Mouse (Mus musculus) forelimb bud, embryonic 11.5 days (tissue): ENCODE measurements around the gene Fpgs.
A peak's percentile ranks its signal among the peaks of the same experiment; 100 is the strongest.

Experiments used
- DNase-seq: peaks from one replicate; pipeline ENCODE4 v3.0.0-alpha.2; 2012; ENCODE audit warnings: low read depth, low spot score

The Fpgs gene

GRCm38 (mm10) chr2:32704021-32704421, at the start of gene Fpgs:
Gene Fpgs (minus strand): TSS chr2:32704145.
- DNase-seq, result no peak

DNA sequence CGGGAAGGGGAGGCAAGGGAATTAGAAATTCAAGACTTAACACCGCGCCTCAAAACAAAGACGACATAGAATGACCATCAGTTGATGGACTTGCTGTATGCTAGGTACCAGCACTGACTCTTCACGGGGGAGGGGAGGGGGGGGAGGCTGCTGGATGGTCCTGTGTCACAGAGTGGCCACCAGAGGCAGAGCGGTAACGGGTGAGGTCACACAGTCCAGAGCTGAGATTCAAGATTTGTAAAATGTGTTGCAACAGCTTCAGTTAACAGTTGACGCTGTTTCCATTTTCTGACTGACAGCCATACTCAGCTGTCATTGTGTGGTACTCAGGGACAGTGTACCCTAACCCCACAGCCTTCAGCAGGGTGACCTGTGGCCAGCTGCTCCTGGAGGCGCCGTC, 48.2 kb upstream of the Fpgs start:
- DNase-seq, result no peak

GRCm38 (mm10) chr2:32751665-32752033, 47.7 kb upstream of the Fpgs start:
- no peak for DNase-seq

DNA sequence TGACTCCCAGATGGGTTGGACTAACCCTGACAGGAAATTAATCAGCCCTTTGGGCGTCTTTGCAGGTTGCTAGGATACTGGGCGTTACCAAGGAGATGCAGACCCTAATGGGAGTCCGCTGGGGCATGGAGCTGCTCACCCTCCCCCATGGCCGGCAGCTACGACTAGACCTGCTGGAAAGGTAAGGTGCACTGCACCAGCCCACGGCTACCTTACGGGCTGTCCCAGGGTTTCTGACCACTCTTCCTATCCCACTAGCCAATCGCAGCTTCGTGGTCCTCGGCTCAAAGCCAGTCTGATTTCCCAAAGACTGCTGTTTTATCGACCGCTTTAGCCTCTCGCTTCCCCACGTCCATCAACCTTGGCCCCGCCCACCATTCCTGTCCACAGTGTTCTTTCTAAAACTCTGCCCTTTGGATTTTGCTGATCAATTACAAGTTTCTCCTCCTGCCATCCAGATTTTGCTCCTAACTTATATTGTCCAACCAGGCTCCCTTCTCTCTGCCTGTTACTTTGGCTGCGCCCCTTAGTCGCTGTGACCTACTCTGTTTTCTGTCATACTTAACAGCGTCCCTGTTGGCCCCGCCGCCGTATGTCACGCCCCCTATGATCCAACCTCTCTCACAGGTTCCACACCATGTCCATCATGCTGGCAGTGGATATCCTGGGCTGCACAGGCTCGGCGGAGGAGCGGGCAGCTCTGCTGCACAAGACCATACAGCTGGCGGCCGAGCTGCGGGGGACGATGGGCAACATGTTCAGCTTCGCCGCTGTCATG, 47.1 kb upstream of the Fpgs start:
- peak; percentile 82 for DNase-seq

- no peak for DNase-seq
These were observed 46.3 kb upstream of the Fpgs start for GRCm38 (mm10) chr2:32750199-32750598.

- no peak for DNase-seq
These were observed 45.1 kb upstream of the Fpgs start for GRCm38 (mm10) chr2:32749082-32749481.

DNA sequence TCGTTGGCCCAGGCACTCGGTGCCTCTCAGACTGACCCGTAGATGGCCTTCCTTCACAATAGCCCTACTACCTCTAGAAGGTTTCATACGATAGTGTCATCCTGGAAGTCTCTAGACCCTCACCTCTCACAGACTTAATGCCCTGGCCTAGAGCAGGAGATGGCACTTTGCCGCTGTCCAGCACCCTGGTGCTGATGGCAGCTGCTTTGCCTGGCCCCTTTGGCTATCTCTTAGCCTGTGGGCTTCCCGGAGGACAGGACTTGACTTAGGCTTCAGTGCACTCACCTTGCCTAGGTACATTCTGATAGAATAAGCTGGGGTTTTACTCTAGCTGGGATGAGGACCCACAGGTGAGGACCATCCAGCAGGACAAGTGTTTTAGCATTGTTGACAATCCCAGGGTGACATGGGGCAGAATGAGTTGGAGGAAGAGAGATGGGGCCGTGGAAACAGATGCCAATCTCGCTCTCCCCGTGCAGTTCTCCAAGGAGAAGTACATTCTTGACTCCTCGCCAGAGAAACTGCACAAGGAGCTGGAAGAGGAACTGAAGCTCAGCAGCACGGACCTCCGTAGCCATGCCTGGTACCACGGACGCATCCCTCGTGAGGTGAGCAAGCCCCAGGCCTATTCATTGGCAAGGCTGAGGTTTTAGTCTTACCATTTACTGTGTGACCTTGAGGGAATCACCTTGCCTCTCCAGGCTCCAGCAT, 40.5 kb upstream of the Fpgs start:
- DNase-seq, result no peak

DNA sequence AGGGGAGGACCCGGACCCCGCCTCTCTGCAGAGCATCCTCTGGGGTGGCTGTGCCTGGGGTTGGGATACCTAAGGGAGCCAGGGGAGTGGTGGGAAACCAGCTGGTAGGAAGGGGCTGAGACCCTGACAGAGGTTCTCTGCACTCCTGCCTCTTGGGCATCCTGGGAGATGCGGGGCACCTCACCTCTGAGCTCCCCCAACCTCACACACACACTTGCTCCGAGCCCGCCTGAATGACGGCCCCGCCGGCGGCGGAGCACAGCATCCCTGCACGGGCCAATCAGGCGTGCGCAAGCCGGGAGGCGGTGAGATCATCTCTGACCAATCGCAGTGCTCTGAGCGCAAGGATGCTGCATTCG, 38.2 kb upstream of the Fpgs start:
- DNase-seq, result no peak

DNA sequence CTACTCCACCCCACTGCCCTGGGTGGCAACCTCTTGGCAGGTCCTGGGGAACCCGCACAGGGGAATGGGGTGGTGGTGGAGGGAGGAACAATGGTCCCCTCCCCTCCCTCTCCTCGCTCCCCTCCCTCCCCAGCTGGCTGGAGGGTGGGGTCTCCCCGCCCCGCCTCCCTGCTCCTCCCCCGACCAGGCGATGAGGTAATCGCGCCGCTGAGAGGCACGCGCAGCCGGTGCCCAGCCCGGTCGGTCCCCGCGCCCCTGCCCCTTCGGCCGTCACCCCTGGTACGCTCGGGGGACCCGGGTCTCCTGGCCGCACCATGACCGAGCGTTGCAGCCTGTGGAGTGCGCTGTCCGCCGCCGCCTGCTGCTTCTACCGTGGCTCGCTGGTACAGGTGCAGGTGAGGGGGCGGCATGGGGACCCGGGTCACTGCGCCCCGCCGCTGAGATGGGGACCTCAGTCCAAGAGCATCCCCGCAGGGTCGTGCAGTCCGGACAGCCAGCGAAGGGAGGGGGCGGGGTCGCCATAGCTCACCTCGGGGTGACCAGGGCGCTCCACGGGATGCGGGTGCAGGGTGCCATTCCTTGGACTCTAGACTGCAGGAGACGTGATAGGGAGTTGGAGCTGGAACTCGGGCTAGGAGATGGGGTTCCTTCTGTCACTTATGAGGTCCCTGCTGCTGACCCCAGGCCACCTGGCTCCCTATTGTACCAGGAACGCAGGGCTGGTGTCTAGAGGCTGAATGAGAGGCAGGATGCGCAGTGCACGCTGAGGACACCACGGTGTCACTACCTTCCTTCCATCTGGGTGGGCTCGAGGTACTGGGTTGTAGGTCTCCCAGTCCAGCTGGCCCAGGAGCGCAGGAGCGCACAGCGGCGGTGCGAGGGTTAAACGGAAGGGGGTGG, 37.6 kb upstream of the Fpgs start:
- no peak for DNase-seq

- DNase-seq, result no peak
These were observed 36.9 kb upstream of the Fpgs start, which contains the start of gene 6330409D20Rik for GRCm38 (mm10) chr2:32740916-32741272. Gene 6330409D20Rik (minus strand): TSS chr2:32741016.

- DNase-seq, result no peak
These were observed 35.4 kb upstream of the Fpgs start for GRCm38 (mm10) chr2:32739311-32739710.

DNA sequence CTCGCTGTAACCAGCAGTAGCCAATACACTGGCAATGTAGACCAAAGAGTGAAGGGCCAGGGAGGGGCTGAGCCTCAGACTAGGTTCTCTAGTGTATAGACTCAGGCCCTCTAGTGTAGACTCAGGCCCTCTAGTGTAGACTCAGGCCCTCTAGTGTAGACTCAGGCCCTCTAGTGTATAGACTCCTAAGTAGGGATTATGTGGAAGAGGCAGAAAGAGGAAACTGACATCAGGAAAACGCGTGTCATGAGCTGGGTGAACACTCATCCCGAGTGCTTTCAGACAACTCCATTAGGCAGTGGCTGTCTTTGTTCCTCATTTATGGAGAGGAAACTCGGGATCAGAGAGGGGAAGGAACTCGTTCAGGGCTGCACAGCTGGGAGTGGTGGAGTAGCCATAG, 33.1 kb upstream of the Fpgs start:
- DNase-seq, result no peak

DNA sequence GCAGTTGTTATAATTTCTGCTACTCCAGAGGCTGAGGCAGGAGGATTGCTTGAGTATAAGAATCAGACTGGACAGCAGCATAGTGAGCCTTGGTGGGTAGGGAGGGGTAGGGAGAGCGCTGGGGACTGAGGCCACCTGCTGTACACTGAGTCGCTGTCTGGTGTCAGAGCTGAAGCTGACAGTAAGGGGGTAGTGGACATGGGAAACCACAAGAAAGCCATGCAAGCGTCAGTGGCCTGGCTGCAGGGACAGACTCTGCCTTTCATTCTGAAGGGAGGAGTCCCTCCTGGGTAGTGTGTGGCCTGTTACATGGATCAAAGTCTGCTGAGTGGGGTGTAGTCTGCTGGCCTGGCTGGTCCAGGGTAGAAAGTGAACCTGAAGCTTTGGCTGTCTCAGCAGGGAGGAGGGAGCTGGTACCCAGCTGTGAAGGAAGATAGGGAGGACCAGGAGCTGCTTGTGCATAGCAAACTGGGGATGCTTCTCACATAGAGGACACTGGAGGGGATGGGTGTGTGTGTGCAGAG, 32.4 kb upstream of the Fpgs start:
- no peak for DNase-seq

- no peak for DNase-seq
These were observed 31.0 kb upstream of the Fpgs start for GRCm38 (mm10) chr2:32734933-32735332.

DNA sequence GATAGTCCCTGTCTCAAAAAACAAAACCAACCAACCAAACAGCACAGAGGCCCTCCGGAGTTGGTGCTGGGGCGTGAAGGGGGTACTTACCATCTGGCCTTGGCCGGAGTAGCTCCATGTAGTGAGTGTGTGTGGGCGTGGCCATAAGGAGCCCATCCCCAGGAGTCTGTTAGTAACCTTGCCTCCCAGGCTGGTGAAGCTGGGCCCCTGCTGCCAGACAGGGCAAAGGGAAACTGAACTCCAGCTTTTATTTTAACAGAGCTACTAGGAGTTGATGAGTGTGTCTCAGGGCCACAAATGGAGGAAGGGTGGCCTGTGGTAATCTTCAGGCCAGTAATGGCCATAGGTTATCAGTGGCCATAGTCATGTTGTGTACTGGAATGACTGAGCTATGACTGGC, 30.5 kb upstream of the Fpgs start:
- DNase-seq, result no peak

DNA sequence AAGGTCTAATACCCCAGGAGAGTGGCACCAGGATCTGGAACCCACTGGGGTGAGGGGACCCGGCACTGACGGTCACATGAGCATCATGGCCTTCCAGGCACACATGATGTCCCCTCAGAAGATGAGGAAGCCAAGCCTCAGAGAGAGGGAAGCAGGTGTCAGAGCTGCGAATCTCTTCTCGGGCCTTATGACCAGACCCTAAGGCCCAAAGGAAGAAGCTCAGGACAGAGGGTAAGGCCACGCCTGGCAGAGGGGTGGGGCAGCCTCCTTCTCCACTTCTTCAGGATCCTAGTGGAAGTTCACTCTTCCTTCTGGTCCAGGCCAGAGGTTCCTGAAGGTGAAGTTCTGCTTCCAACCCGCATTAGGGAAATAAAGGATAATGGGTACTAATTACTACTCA, 28.8 kb upstream of the Fpgs start:
- no peak for DNase-seq

- DNase-seq, result no peak
These were observed 28.0 kb upstream of the Fpgs start for GRCm38 (mm10) chr2:32731911-32732310.

- peak; percentile 76 for DNase-seq
These were observed 26.9 kb upstream of the Fpgs start for GRCm38 (mm10) chr2:32730854-32731253.

- DNase-seq, result no peak
These were observed 25.6 kb upstream of the Fpgs start for GRCm38 (mm10) chr2:32729547-32729946.

- no peak for DNase-seq
These were observed 24.5 kb upstream of the Fpgs start for GRCm38 (mm10) chr2:32728463-32728862.

DNA sequence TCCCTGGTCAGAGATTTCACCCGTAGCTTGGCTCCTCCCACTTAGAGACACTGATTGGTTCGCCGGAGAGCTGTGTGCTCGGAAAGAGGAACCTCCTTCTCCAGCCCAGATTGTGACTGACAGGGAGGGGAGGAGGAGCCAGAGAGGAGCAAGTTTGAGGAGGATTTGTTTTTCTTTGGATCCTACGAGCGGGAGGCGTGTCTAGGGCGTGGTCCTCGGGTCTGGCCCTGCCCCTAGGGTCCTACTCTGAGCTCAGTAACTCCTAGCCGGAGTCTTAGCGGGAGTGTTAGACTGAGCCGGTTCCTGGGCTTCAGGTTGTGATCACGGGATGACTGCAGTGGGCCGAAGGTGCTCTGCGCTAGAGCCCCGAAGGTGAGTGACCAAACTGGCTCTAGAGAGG, 23.5 kb upstream of the Fpgs start:
- DNase-seq, result peak; percentile 95
